Mouse (Mus musculus) kidney, embryonic 15.5 days (tissue): ENCODE data around the gene B3gat2. TPM values are rescaled to one million over a fixed set of nuclear protein-coding genes. Genes with fewer than 3 reads are reported as not detected.
A peak's percentile ranks its signal among the peaks of the same experiment; 100 is the strongest.

Experiments used
- ATAC-seq: fragments of 200-750 bp; cut with Nextera tagmentation; replicated peaks from 2 replicates; pipeline ENCODE4 v1.8.0; 2017; ENCODE audit warnings: moderate TSS enrichment; ENCODE audit not compliant: low FRiP score
- H3K27ac ChIP-seq: fragments of 300-500 bp; sonication (generic); 2 replicates; pipeline ENCODE4 v1.5.1; 2015; ENCODE audit warnings: mild to moderate bottlenecking, inconsistent platforms
- H3K27me3 ChIP-seq: fragments of 300-500 bp; sonication (generic); 2 replicates; pipeline ENCODE4 v1.6.1; 2015; ENCODE audit warnings: inconsistent platforms
- H3K36me3 ChIP-seq: fragments of 300-500 bp; sonication (generic); 2 replicates; pipeline ENCODE4 v1.6.1; 2015; ENCODE audit warnings: inconsistent platforms
- H3K4me1 ChIP-seq: fragments of 300-500 bp; sonication (generic); 2 replicates; pipeline ENCODE4 v1.6.1; 2015; ENCODE audit warnings: inconsistent platforms
- H3K4me2 ChIP-seq: fragments of 300-500 bp; sonication (generic); 2 replicates; pipeline ENCODE4 v1.6.1; 2015; ENCODE audit warnings: moderate library complexity, mild to moderate bottlenecking, inconsistent platforms
- H3K4me3 ChIP-seq: fragments of 300-500 bp; sonication (generic); replicated peaks from 2 replicates; pipeline ENCODE4 v1.5.1; 2015; ENCODE audit warnings: mild to moderate bottlenecking, inconsistent platforms
- H3K9ac ChIP-seq: fragments of 300-500 bp; sonication (generic); 2 replicates; pipeline ENCODE4 v1.6.1; 2015; ENCODE audit warnings: mild to moderate bottlenecking, inconsistent platforms
- H3K9me3 ChIP-seq: fragments of 300-500 bp; sonication (generic); replicated peaks from 2 replicates; pipeline ENCODE4 v1.6.1; 2016; ENCODE audit warnings: inconsistent platforms
- WGBS: fragments of 180-500 bp; shearing (Covaris S2); methylation state at CpG from one replicate; pipeline ENCODE4 v1.1.7; 2015; ENCODE audit warnings: mixed read lengths; 5-methylcytosine and 5-hydroxymethylcytosine counted together
- polyA plus RNA-seq: library from polyadenylated mRNA; unstranded; fragments of >200 nt; fragmentation: Nextera tagmentation; extraction: Ambion mirVana; gene quantifications from 2 replicates; pipeline ENCODE4 v1.2.1, GENCODE M21; 2015

B3gat2 gene
- polyA plus RNA-seq, 1 experiment from 2014 or later: 9.5 TPM

DNA sequence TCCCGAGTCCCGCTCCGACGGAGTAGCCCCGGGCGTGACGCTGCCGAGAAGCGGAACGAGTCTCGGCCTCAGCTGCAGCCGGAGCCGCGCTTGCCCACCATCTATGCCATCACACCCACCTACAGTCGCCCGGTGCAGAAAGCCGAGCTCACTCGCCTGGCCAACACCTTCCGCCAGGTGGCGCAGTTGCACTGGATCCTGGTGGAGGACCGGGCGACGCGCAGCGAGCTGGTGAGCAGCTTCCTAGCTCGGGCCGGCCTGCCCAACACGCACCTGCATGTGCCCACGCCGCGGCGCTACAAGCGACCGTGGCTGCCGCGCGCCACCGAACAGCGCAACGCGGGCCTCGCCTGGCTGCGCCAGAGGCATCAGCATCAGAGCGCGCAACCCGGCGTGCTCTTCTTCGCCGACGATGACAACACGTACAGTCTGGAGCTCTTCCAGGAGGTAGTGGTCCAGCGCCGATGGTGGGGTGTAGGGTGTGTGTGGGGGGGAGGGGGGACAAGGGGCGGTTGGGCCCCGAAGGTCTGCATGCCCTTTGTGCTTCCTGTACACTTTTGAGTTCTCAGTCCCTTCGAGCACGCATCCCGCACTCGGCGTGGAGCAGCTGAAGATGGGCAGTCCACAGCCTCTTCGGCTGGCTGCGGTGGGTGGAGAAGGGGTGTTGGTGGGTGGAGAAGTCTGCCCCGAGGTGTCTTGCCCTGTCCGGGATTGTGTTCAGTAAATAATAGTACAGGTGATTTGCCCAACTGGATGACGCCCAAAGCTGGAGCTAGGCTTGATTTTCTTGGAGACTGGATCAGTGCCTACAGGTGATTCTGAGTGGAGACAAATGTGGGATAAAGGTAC lies 1.5 kb downstream of the B3gat2 start:
- Histone ChIP-seq H3K9me3 (no peaks in the 10 kb centered on the region), H3K27me3 (peaks cover 56% of the 10 kb centered on the region), H3K4me3 (peak overlapping the region; percentile 56), H3K4me2 (peak overlapping the region; percentile 96), H3K9ac (peak overlapping the region; percentile 40), H3K4me1 (peaks cover 25% of the 10 kb centered on the region), H3K36me3 (no peaks in the 10 kb centered on the region), H3K27ac (no peak overlapping the region)
- peak; percentile 87 for ATAC-seq
- WGBS: under 1% methylated on average over 65 of the region's 65 CpGs

DNA sequence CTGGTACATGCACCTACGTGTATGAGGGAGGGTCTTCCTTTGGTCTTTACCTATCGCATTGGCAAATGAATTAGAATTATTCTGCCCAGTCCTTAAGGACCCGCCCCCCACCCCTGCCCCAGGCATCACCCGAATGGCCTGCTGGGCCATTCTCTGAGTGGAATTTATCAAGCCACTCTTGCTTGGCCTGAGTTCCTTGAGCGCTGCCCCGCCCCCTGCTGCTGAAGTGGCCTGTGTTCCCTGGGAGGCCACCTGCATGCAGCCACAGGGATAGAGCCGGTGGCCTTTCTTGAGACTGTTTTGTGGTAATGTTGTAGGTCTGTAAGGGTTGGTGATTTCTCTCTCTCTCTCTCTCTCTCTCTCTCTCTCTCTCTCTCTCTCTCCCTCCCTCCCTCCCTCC lies 2.2 kb downstream of the B3gat2 start:
- H3K9ac ChIP-seq: no peak overlapping the region
- no peaks in the 10 kb centered on the region for H3K9me3 ChIP-seq
- H3K36me3 ChIP-seq: no peaks in the 10 kb centered on the region
- peaks cover 25% of the 10 kb centered on the region for H3K4me1 ChIP-seq
- no peak overlapping the region for H3K27ac ChIP-seq
- H3K27me3 ChIP-seq: peaks cover 56% of the 10 kb centered on the region
- peak overlapping the region; percentile 56 for H3K4me3 ChIP-seq
- peak overlapping the region; percentile 96 for H3K4me2 ChIP-seq
- ATAC-seq: 0 out of 2 replicates have a peak, but pooled peaks have one; percentile 22
- 2% methylated on average over 7 of the region's 7 CpGs for WGBS

DNA sequence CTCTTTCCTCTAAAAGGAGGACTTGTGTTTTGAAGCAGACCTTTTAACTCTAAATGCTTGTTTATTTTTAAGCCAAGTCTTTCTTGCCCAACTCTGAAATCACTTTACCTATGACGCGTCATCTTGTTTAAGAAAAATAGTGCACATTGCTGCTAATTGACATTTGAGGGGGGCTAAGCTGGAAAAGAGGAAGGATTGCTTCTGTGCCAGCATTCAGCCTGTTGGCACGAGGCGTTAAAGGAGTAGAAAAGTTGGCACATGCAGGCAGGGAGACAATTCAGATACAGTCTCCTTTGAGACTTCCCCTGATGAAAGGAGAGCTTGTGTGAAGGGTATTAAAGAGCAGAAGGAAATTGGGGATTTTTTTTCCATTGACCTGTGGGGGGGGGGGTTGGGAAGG lies 3.2 kb downstream of the B3gat2 start:
- Histone ChIP-seq H3K4me3 (no peak overlapping the region), H3K9me3 (no peaks in the 10 kb centered on the region), H3K27ac (no peak overlapping the region), H3K9ac (no peak overlapping the region), H3K36me3 (no peaks in the 10 kb centered on the region), H3K4me1 (peaks cover 25% of the 10 kb centered on the region), H3K27me3 (peaks cover 50% of the 10 kb centered on the region), H3K4me2 (no peak overlapping the region)
- ATAC-seq: no peak
- 74% methylated on average over 4 of the region's 4 CpGs for WGBS

DNA sequence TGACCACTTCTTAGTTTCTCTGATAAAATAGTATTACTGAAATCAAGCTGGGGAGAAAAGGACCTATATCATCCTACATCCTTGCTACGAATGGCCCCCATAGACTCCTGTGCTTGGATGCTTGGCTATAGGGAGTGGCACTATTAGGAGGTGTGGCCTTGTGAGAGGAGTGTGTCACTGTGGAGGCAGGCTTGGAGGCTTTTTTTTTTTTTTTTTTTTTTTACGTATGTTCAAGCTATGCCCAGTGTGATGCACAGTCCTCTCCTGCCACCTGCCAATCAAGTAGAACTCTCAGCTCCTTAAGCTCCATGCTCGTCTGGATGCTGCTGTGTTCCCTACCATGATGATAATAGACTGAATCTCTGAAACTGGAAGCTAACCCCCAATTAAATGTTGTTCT lies 11.5 kb downstream of the B3gat2 start:
- ATAC-seq: no peak
- Histone ChIP-seq H3K4me1 (0 out of 2 replicates have a peak, but pooled peaks cover 3% of the 10 kb centered on the region), H3K9me3 (no peaks in the 10 kb centered on the region), H3K27me3 (no peaks in the 10 kb centered on the region), H3K36me3 (no peaks in the 10 kb centered on the region), H3K9ac (no peak overlapping the region), H3K4me3 (no peak overlapping the region), H3K27ac (no peak overlapping the region), H3K4me2 (no peak overlapping the region)
- WGBS: 68% methylated on average over 3 of the region's 3 CpGs

DNA sequence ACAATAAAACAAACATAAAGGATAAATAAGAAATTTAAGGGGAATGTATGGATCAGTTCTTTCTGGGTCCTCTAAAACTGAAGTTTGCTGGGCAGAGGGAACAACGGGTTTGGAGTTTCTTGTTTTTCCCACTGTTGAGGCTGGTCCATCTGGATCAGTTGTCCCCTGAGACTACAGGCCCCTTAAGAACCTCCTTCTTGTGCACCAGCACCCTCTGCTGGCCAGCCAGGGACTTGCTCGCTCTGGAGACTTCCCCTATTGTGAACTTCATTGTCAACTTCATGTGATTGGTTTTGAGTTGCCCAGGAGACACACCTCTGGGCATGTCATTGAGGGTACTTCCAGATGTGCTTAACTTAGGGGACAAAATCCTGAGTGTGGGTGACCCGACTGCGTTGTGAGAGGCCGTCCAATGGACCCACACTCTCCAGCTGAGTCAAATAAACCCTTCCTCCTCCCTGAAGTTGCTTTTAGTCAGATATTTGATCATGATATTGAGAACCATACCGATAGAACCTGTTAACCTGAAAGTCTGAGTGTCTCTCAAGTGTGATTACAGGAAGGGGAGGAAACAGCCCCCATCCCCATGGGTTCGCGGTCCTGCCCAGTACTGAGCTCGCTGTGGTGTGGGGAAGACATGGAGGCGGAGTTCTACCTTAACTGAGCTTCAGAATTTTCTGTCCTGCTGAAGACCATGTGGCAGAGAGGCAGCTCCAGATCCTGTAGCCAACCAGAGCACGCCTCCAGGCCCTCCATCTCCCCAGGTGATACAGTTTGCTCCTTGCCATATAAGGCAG lies 31.4 kb downstream of the B3gat2 start:
- H3K9me3 ChIP-seq: no peaks in the 10 kb centered on the region
- no peaks in the 10 kb centered on the region for H3K36me3 ChIP-seq
- no peak overlapping the region for H3K4me3 ChIP-seq
- H3K27me3 ChIP-seq: 0 out of 2 replicates have a peak, but pooled peaks cover 7% of the 10 kb centered on the region
- 42% methylated on average over 11 of the region's 11 CpGs for WGBS
- no peak overlapping the region for H3K27ac ChIP-seq
- no peak overlapping the region for H3K9ac ChIP-seq
- H3K4me1 ChIP-seq: no peaks in the 10 kb centered on the region
- H3K4me2 ChIP-seq: no peak overlapping the region
- ATAC-seq: peak; percentile 78

DNA sequence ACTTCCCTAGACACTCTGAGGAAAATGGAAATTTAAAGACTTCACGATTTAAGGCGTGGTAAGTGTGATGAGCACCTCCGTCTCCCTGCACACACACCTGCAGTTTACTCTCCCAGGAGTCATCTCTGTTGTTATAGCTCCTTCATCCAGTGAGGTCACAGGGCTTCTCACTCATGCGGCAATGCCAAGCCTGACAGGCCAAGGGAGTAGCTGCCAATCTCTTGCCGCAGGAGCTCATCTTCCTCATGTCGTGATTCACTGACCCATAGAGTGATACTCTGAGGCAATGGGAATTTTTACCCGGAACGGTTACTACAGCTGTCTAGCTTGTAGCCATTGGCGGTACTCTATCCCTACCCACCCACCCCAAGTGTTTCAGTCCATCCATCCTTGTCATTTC lies 36.8 kb downstream of the B3gat2 start:
- no peak overlapping the region for H3K9ac ChIP-seq
- no peak overlapping the region for H3K4me2 ChIP-seq
- H3K4me1 ChIP-seq: no peaks in the 10 kb centered on the region
- no peaks in the 10 kb centered on the region for H3K36me3 ChIP-seq
- 0 out of 2 replicates have a peak, but pooled peaks have one; percentile 22 for ATAC-seq
- H3K27ac ChIP-seq: no peak overlapping the region
- H3K4me3 ChIP-seq: no peak overlapping the region
- 67% methylated on average over 9 of the region's 9 CpGs for WGBS
- 0 out of 2 replicates have a peak, but pooled peaks cover 7% of the 10 kb centered on the region for H3K27me3 ChIP-seq
- H3K9me3 ChIP-seq: no peaks in the 10 kb centered on the region

DNA sequence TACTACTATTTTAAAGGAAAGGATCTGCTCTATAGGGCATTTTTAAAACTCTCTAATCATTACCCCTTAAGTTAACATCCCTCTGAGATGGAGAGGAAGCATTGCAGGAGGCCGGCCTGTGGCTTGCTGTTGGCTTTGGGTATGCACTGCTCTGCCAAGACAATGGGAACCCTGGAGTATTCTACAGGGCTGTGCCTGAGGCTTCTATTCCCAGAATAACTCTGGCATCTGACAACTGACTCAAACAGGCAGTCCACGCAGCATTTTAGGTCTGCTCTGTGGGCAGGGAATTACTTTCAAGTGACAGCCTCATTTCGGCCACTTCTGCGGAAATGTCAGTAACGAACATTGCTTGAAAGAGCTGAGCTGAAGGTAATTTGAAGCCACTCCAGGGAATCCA lies 60.1 kb downstream of the B3gat2 start:
- no peak for ATAC-seq
- 76% methylated on average over 5 of the region's 5 CpGs for WGBS
- no peaks in the 10 kb centered on the region for H3K9me3 ChIP-seq

DNA sequence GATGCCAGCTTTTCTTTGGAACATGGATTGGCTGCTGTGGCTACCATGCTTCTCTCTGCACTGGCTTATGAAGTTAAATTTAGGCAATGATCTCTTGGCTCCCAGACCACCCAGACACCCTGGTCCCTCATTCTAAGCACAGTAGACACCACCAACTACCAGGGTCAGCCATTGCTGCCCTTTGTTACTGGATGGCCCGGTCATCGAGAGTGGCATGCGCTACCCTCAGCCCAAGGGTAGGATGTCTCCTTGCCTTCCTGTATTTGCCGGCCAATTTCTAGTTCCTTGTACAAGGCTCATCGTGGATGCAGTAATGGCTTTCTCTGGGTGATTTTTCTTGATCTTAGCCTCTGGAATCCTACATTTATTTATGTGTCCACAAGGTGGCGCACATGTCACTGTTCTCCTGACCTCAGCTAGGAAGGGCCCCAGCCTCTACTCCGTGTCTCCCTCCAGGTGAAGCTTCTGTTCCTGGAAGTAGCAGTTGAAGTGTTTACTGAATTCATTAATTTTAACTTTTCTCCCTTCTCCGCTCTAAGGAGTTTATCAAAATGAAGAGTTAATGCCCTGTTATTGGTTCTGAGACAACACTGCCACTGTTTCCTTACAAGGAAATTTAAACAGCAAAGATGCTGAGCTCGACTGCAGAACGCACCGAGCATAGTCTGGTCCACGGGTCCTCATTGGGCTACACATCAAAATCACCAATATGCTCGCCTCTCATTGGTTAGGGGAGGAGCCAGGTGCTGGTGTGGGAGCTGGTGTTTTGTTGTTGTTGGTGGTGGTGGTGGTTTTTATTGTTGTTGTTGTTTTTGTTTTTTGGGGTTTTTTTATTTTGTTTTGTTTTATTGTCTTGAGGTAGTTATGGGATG lies 65.6 kb downstream of the B3gat2 start:
- WGBS: 46% methylated on average over 13 of the region's 13 CpGs
- peak; percentile 70 for ATAC-seq

More for the DNA sequence above, 60.1 kb downstream of the B3gat2 start:
- Histone ChIP-seq H3K36me3 (no peaks in the 10 kb centered on the region), H3K4me2 (no peak overlapping the region), H3K4me3 (no peak overlapping the region), H3K27ac (no peak overlapping the region), H3K27me3 (no peaks in the 10 kb centered on the region), H3K4me1 (no peaks in the 10 kb centered on the region), H3K9ac (no peak overlapping the region)

DNA sequence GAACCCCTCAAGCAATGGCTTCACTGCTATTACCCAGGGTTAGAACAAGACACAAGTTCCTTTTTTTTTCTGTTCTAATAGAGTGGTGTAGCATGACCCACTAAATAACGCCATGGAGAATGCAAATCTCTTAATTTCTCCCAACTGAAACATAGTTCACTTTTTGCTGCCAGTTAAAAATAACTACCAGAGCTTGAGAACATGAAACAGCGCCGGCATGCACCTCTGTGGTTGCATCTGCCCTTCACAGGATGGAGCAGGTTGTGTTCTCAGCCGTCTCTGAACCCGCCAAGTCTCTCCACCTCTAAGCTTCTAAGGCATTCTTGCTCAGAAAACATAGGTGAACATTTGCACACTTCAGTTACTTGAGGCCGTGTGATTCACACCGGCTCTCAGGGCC lies 72.7 kb downstream of the B3gat2 start:
- Histone ChIP-seq H3K9me3 (no peaks in the 10 kb centered on the region), H3K4me2 (no peak overlapping the region), H3K4me3 (no peak overlapping the region), H3K9ac (no peak overlapping the region), H3K4me1 (no peaks in the 10 kb centered on the region), H3K27me3 (no peaks in the 10 kb centered on the region), H3K27ac (no peak overlapping the region), H3K36me3 (no peaks in the 10 kb centered on the region)
- no peak for ATAC-seq
- 80% methylated on average over 7 of the region's 7 CpGs for WGBS

More for the DNA sequence above, 65.6 kb downstream of the B3gat2 start:
- no peaks in the 10 kb centered on the region for H3K36me3 ChIP-seq
- no peaks in the 10 kb centered on the region for H3K4me1 ChIP-seq
- H3K4me3 ChIP-seq: no peak overlapping the region
- H3K4me2 ChIP-seq: no peak overlapping the region
- H3K9me3 ChIP-seq: no peaks in the 10 kb centered on the region
- no peak overlapping the region for H3K9ac ChIP-seq
- no peak overlapping the region for H3K27ac ChIP-seq
- H3K27me3 ChIP-seq: no peaks in the 10 kb centered on the region

DNA sequence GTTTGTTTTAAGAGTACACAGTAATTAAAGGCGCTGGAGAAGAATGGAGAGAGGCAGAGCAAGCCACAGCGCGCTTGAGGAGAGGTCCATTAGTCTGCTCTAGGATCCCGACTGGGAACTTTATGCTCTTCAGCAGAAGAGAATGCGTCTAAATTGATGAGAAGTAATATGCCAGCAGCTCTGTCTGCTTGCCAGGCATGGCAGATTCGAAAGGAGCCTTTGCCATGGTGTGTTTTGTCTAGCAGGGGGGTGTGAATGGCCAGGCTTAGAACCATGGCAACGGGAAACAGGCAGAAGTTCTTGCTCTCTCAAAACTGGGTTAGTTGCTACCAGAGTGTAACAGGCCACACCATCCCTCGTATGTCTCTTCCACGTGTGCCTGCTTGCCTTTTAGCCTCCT lies 73.3 kb downstream of the B3gat2 start:
- H3K9ac ChIP-seq: no peak overlapping the region
- WGBS: 65% methylated on average over 9 of the region's 9 CpGs
- no peak for ATAC-seq
- H3K27me3 ChIP-seq: no peaks in the 10 kb centered on the region
- H3K4me3 ChIP-seq: no peak overlapping the region
- no peaks in the 10 kb centered on the region for H3K36me3 ChIP-seq
- no peak overlapping the region for H3K27ac ChIP-seq
- H3K4me2 ChIP-seq: no peak overlapping the region
- no peaks in the 10 kb centered on the region for H3K9me3 ChIP-seq
- no peaks in the 10 kb centered on the region for H3K4me1 ChIP-seq

DNA sequence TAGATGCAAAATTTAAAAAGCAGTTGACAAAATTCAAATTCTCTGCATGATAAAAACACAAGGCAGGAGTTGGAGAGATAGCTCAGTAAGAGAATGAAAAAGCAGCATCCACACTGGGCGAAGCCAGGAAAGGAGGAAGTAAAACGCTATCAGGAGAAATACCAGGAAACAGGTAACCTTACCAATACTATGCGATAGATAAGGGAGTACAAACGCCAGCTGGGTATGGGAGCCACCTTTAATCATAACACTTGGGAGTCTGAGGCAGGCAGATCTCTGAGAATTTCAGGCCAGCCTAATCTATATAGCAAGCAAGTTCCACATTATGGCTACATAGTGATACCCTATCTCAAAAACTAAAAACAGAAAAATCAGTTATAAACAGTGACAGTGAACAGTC lies 75.1 kb downstream of the B3gat2 start:
- H3K9ac ChIP-seq: no peak overlapping the region
- H3K4me1 ChIP-seq: no peaks in the 10 kb centered on the region
- no peak overlapping the region for H3K4me3 ChIP-seq
- 89% methylated on average over 4 of the region's 4 CpGs for WGBS
- no peaks in the 10 kb centered on the region for H3K27me3 ChIP-seq
- no peaks in the 10 kb centered on the region for H3K36me3 ChIP-seq
- no peak overlapping the region for H3K4me2 ChIP-seq
- no peaks in the 10 kb centered on the region for H3K9me3 ChIP-seq
- H3K27ac ChIP-seq: no peak overlapping the region
- ATAC-seq: no peak
